Comparison of ENCODE assay signal across 8 mouse cellular contexts in the genomic region with DNA sequence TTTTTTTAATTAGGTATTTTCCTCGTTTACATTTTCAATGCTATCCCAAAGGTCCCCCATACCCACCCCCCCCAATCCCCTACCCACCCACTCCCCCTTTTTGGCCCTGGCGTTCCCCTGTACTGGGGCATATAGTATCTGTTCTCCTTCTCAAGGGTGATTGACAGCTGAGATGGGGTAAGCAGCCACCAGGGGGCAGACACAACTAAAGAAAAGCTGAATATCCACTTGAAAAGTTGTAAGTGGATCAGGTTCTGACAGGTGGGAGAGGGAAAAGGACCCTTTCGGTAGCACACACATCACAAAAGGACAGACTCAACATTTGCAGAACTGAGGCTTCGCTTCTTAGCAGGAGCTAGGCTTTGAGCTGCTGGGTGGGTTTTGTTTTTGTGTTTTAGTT.
DNase-seq lines count a peak whose midpoint lies in the region; ATAC-seq and TF ChIP-seq lines count a peak whose summit lies in the region.
"Not testable (repeated sequence)": the region's sequence is repeated elsewhere in the genome, so short reads cannot be mapped to it uniquely, and the experiment has no call there.

No protein-coding gene starts in this region.

- not testable (repeated sequence) for H3K27me3 ChIP-seq in C2C12 (ENCODE audit: control insufficient read depth, insufficient read depth, insufficient read length); limb, embryonic 14.5 days (ENCODE audit: control insufficient read depth, insufficient read depth, low read length); midbrain, embryonic 13.5 days

- peak; percentile 10; the same call in 1 of the 2 replicates for ATAC-seq in limb, embryonic 14.5 days (ENCODE audit: low FRiP score, low read depth)
- peak; percentile 64; the same call in 1 of the 2 replicates for ATAC-seq in midbrain, embryonic 13.5 days

- TF ChIP-seq POLR2A in limb, embryonic 14.5 days (IDR thresholded peaks at IDR 0.05; ENCODE audit: borderline replicate concordance, extremely low read depth, insufficient read depth, insufficient read length), result not testable (repeated sequence)

- H3K27ac ChIP-seq in limb, embryonic 14.5 days (replicated peaks; ENCODE audit: low read depth, low read length); midbrain, embryonic 13.5 days: not testable (repeated sequence)

- peak; percentile 5 for DNase-seq in adrenal gland, adult 8-10 months
- DNase-seq in embryo, embryonic 11 days, result peak; percentile 64
- DNase-seq in heart, adult 8-10 months (ENCODE audit: low spot score), result peak; percentile 51
- peak; percentile 70 for DNase-seq in kidney, postnatal 10 days
- peak; percentile 47 for DNase-seq in limb, embryonic 14.5 days (ENCODE audit: low spot score)
- DNase-seq in testis, postnatal 10 days (ENCODE audit: low spot score), result peak; percentile 65

- H3K36me3 ChIP-seq in C2C12 (ENCODE audit: control insufficient read depth, insufficient read depth); limb, embryonic 14.5 days (ENCODE audit: control insufficient read depth, insufficient read depth, low read length); midbrain, embryonic 13.5 days: not testable (repeated sequence)

- not testable (repeated sequence) for H3K4me2 ChIP-seq in limb, embryonic 14.5 days (replicated peaks; ENCODE audit: low read depth, low read length, severe bottlenecking); midbrain, embryonic 13.5 days (replicated peaks)

- H3K9me3 ChIP-seq in limb, embryonic 14.5 days (ENCODE audit: control insufficient read depth, low read length); midbrain, embryonic 13.5 days: not testable (repeated sequence)

- H3K9ac ChIP-seq in limb, embryonic 14.5 days (ENCODE audit: low read depth, low read length, severe bottlenecking); midbrain, embryonic 13.5 days (replicated peaks): not testable (repeated sequence)

- peaks cover 14% of the 10 kb centered on the region; the same call in 1 of the 2 replicates for H3K4me1 ChIP-seq in limb, embryonic 14.5 days (ENCODE audit: control insufficient read depth, insufficient read depth, low read length)
- not testable (repeated sequence) for H3K4me1 ChIP-seq in midbrain, embryonic 13.5 days (replicated peaks)

- WGBS in limb, embryonic 14.5 days, result 36% methylated on average over 4 of the region's 4 CpGs
- WGBS in midbrain, embryonic 13.5 days, result 21% methylated on average over 4 of the region's 4 CpGs

- not testable (repeated sequence) for H3K79me2 ChIP-seq in C2C12 (ENCODE audit: control insufficient read depth, insufficient read depth)

- not testable (repeated sequence) for H3K79me3 ChIP-seq in C2C12 (ENCODE audit: low read depth)

- TF ChIP-seq CTCF in C2C12 (IDR thresholded peaks at IDR 0.05; ENCODE audit: control insufficient read depth, insufficient read depth, insufficient read length), result peak; percentile 20

- H3ac ChIP-seq in C2C12 (ENCODE audit: control insufficient read depth, insufficient read length, low read depth), result not testable (repeated sequence)

- not testable (repeated sequence) for H3K4me3 ChIP-seq in C2C12 (ENCODE audit: insufficient read depth, poor library complexity, severe bottlenecking); limb, embryonic 14.5 days (replicated peaks; ENCODE audit: low read length); midbrain, embryonic 13.5 days (replicated peaks)

Comparison
In these comparisons a context has a peak if more than half of its experiments do, and no peak if none do; other contexts are left out.
1. DNase-seq: peak in every context shown above with its lines; median percentile 70 in kidney, postnatal 10 days; 65 in testis, postnatal 10 days; 64 in embryo, embryonic 11 days; 51 in heart, adult 8-10 months; 47 in limb, embryonic 14.5 days; 5 in adrenal gland, adult 8-10 months.